Mouse (Mus musculus) adrenal gland (tissue): ENCODE data around the gene Sh2d3c.

Source experiments
- intact Hi-C: fragments of 180-260 bp; cut with DNase I; formaldehyde crosslinking; loops from one replicate; pipeline ENCODE4 v1.15.1; 2025

Sh2d3c gene

DNA sequence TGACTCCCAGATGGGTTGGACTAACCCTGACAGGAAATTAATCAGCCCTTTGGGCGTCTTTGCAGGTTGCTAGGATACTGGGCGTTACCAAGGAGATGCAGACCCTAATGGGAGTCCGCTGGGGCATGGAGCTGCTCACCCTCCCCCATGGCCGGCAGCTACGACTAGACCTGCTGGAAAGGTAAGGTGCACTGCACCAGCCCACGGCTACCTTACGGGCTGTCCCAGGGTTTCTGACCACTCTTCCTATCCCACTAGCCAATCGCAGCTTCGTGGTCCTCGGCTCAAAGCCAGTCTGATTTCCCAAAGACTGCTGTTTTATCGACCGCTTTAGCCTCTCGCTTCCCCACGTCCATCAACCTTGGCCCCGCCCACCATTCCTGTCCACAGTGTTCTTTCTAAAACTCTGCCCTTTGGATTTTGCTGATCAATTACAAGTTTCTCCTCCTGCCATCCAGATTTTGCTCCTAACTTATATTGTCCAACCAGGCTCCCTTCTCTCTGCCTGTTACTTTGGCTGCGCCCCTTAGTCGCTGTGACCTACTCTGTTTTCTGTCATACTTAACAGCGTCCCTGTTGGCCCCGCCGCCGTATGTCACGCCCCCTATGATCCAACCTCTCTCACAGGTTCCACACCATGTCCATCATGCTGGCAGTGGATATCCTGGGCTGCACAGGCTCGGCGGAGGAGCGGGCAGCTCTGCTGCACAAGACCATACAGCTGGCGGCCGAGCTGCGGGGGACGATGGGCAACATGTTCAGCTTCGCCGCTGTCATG is 30.2 kb downstream of the Sh2d3c start:
- intact Hi-C loops = loop anchor here (10.0 kb wide), 1 partner anchor 116 kb away; no protein-coding TSS in a partner anchor

GRCm38 (mm10) chr2:32751665-32752033 is 30.8 kb downstream of the Sh2d3c start:
- intact Hi-C loops = loop anchor here (10.0 kb wide), 1 partner anchor 117 kb away; no protein-coding TSS in a partner anchor

GRCm38 (mm10) chr2:32752181-32752580 is 31.3 kb downstream of the Sh2d3c start:
- intact Hi-C loops = loop anchor here (10.0 kb wide), 1 partner anchor 117 kb away; no protein-coding TSS in a partner anchor

DNA sequence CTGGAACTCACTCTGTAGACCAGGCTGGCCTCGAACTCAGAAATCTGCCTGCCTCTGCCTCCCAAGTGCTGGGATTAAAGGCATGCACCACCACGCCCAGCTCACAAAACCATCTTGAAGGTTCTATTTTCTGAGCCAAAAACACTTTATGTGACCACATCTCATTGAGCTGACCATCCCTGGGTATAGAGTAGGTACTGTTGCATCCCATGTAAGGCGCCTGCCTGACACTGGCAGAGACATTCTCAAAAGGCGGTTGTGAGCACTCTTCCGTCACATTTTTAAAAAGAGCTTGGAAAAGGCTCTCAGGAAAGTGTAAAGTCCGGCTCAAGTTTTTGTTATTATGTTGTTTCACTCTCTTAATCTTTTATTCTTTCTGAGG is 35.8 kb downstream of the Sh2d3c start:
- intact Hi-C loops = loop anchor here (1.0 to 10.0 kb wide), 2 partner anchors 43 to 122 kb away; partner anchors contain the start of gene Cdk9

DNA sequence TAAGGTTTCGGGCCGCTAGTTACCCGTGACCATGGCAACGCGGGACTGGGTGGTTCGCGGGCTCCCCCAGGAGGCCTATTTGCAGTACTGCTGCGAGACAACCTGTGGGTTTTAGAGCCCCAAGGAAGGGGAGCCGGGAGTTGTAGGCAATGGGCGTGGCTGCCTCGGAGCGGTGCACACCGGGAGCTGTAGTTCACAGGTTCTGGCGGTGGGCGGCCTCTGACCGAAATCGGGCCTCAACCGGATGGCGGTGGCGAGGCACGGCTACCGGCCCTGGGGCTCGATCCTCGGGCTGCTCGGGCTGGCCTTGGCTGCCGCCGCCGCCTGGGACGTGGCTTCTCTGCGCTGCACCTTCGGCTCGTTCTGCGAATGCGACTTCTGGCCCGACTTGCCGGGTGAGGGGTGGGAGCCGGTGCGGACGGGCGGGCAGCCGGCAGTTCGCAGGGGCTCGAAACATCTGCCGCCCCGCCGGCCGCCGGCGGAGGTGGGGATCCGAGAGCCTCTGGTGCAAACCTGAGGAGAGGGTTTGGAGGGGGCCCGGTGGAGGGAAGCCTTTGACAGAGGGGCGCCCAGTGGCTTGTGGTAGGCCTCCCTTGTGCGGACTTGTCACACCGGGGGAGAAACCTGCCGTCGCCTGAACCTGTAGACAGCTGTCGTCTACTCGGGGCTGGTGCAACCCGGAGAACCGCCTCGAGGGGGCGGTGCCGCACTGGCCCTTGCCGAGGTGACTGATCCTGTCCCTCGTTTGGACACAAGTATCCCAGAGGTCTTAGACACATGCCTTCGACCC is 36.4 kb downstream of the Sh2d3c start, which contains the start of gene Tor2a:
TSS of gene Tor2a (plus strand) at position 179 of the 790 bp plus-strand sequence.
- intact Hi-C loops = loop anchor here (1.0 to 10.0 kb wide), 2 partner anchors 44 to 122 kb away; partner anchors contain the start of gene Cdk9

DNA sequence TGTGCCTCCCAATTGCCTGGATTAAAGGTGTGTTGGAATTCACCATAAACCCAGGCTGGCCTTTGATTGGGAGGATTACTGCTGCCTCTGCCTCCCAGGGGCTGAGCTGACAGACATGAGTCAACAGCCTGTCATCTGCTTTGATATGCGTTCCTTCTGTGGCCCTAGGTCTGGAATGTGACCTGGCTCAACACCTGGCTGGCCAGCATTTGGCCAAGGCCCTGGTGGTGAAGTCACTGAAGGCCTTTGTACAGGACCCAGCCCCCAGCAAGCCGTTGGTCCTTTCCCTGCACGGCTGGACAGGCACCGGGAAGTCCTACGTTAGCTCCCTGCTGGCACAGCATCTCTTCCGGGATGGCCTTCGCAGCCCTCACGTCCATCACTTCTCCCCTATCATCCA is 37.6 kb downstream of the Sh2d3c start:
- intact Hi-C loops = loop anchor here (10.0 kb wide), 1 partner anchor 124 kb away; no protein-coding TSS in a partner anchor

DNA sequence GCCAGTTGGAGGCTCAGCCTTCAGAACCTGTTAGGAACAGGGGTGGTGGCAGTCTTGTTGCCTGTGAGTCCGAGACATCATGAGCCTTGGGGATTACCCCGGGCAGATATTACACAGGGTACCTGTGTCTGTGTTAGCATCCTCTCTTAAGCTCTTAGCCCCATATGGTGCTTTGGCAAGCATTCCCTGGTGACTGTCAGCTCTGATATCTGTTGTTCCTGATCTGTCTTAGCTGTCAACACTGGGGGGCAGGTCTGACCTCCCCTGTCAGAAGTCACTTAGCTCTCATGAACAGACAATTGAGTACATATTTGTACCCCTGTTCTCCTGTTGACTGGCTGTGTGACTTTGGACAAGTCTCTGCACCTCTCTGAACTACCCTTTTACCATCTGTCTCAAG is 38.1 kb downstream of the Sh2d3c start:
- intact Hi-C loops = loop anchor here (10.0 kb wide), 1 partner anchor 124 kb away; no protein-coding TSS in a partner anchor

DNA sequence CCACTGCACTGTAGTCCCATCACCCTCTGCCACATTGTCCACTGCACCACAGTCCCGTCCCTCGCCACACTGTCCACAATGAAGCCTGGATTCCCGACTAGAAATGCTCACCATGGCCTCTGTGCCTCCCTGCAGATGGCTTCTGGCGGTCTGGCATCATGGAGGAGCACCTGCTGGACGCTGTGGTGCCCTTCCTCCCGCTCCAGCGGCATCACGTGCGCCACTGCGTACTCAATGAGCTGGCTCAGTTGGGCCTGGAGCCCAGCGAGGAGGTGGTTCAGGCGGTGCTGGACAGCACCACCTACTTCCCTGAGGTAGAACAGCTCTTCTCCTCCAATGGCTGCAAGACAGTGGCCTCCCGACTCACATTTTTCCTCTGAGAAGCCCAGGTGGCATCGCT is 40.5 kb downstream of the Sh2d3c start:
- intact Hi-C loops = no loop called here

- intact Hi-C loops = no loop called here
These were observed 41.0 kb downstream of the Sh2d3c start for GRCm38 (mm10) chr2:32761859-32762258.

GRCm38 (mm10) chr2:32763353-32763752 is 42.5 kb downstream of the Sh2d3c start:
- intact Hi-C loops = no loop called here

DNA sequence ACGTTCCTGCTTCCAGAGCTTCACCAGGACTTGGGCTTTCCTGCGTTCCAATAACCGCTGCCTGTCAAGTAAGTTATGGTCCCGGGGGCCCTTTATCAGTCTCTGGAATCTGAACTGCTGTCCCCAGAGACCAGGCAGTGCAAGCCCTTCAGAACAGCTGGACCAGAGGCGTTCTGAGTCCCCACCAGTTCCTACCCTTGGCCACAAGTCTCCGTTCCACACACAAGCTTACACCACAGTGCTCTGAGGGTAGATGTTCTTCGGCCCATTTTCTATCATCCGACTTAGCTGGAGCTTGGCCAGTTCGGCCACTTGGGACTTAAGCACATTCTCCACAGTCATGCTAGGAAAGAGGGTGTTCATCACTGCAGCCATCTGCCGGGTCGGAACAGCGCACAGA is 46.4 kb downstream of the Sh2d3c start:
- intact Hi-C loops = no loop called here

DNA sequence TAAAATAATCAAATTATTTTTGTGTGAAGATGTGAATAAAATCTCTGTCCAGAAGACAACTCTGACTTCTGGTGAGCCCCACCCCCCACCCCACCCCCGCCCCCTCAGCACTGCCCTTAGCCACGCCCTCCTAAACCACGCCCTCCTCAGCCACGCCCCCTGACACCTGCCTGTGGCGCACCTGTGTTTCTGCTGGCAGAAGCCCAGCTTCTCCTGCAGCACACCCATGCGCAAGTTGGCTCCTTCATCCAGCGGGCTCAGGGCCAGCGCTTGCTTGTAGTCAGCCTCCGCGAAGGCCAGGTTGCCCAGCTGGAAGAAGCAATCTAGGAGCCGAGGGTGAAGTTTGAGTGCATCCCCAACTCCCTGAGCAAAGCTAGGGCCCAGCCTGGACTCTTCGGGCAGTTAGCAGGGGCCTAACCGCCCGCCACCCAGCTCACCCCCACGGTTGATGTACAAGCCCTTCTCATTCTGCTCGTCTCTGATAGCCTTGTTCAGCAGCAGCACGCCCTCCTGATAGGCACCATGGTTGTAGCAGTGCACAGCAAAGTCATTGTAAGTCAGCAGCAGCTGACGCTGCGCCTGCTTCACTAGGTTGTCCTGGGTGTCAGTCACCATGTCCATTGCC is 47.9 kb downstream of the Sh2d3c start:
- intact Hi-C loops = no loop called here

DNA sequence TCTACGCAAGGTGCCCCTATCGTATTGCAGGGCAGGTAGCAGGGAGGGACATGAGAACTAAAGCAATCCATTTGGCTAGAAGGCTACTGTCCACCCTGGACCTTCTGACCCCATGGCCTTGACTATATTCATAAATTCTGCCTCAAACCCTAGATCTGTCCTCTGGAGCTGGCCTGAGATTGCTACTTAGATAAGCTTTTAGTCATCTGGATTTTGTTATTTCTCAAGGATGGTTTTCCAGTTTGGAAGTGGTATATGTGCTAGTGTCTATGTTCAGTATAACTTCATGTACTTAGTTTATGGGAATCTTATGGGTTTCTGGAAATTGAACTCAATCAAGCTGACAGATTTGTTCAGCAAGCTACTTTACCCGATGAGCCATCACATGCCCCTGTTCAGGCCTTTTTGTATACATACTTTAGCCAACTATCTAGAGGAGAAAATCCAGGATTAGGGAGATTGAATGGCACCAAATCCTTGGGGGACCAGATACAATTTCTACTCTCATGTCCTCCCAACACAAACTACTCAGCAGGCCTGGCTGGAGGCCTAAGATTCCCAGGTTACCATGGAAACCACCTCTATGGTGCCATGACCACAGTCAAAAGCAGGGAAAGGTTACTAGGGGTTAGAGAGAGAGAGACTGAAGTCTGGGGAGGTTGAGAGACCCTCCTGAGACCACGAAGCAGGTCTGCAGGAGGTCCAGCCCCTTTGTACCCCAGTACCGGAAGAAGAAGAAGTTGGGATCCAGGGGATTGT is 48.7 kb downstream of the Sh2d3c start:
- intact Hi-C loops = no loop called here

- intact Hi-C loops = no loop called here
These were observed 51.0 kb downstream of the Sh2d3c start for GRCm38 (mm10) chr2:32771886-32772285.

GRCm38 (mm10) chr2:32772626-32773279 is 51.9 kb downstream of the Sh2d3c start:
- intact Hi-C loops = no loop called here

GRCm38 (mm10) chr2:32775359-32776074 is 54.7 kb downstream of the Sh2d3c start, which contains the start of the genes Ttc16 and Ptrh1:
Ttc16 (minus strand) TSS chr2:32775633.
Ptrh1 (plus strand) TSS chr2:32775786.
- intact Hi-C loops = no loop called here

- intact Hi-C loops = no loop called here
These were observed 55.3 kb downstream of the Sh2d3c start for GRCm38 (mm10) chr2:32776192-32776591.

DNA sequence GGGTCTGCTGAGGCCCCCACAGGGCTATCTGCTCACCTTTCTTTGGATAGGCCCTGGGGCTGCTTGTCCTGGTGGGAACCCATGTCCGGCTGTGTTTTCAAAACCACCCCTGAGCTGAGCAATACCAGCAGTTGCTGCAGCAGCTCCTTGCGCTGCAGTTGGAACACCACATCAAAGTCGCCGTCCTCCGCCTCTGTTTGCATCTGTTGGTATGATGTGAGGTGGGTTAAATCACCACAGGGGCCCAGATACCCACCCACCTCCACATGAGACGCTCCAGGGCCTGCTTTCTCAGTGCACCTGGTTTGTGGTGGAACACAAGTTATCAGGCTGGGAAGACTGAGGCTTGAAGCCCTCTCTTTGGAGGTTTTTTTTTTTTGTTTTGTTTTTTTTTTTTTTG is 57.2 kb downstream of the Sh2d3c start:
- intact Hi-C loops = no loop called here

GRCm38 (mm10) chr2:32779131-32779530 is 58.3 kb downstream of the Sh2d3c start:
- intact Hi-C loops = no loop called here
